Mouse (Mus musculus) gastrocnemius, postnatal 36 days (tissue): Measurements from ENCODE around the gene Arhgap15. TPM values are rescaled to one million over a fixed set of nuclear protein-coding genes. Genes with fewer than 3 reads are reported as not detected.
A peak's percentile ranks its signal among the peaks of the same experiment; 100 is the strongest.

Experiments used
- DNase-seq, 2 experiments: peaks; one replicate each; pipeline ENCODE4 v3.0.0; 2022
- intact Hi-C: fragments of 180-260 bp; cut with DNase I; formaldehyde crosslinking; loops from one replicate; pipeline ENCODE4 v1.15.1; 2025
- total RNA-seq, 2 experiments: library from RNA; stranded (reverse); gene quantifications; 2 replicates each; pipeline ENCODE4 v1.2.3; 2021

Gene Arhgap15
- total RNA-seq, 2 experiments from 2014 or later = 0.79 to 0.81 TPM

DNA sequence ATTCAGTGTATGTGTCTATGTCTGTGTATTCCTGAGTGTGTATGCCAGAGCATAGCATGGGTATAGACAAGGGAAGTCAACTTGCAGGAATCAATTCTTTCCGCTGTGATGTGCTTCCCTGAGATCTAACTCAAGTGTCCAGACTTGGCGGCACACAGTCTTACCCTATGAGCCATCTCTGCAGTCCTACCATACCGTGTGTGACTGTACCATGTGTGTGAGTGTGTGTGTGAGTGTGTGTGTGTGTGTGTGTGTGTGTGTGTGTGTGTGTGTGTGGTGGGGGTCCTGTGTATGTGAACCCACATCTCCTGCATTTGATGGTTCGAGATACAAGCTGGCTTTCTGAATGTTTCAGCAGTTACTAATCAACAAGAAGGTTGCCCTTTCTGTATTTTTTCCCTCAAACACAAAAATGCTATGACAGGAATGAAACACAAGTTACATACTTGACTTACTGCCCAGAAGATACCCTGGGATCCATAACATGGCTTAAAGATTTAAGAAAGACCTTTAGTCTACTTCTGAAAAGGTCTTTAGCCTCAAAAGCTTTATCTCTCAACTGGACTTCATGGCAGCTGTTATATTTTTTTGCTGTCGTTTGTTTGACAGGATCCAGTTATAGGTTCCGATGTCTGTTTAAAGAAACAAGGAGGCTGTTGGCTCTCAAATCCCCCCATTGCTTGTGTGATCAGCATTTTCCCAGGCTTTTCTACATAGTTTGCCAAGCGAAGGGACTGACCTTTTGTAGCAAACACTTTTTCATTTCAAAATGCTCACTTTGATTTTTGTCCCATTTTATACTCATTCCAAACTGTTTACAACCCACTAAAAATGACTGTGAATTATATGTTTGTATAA lies 397.7 kb downstream of the Arhgap15 start:
- intact Hi-C loops = loop anchor here (10.0 kb wide), 1 partner anchor 968 kb away; the partner anchor contains the start of gene Zeb2
- DNase-seq = no peak

DNA sequence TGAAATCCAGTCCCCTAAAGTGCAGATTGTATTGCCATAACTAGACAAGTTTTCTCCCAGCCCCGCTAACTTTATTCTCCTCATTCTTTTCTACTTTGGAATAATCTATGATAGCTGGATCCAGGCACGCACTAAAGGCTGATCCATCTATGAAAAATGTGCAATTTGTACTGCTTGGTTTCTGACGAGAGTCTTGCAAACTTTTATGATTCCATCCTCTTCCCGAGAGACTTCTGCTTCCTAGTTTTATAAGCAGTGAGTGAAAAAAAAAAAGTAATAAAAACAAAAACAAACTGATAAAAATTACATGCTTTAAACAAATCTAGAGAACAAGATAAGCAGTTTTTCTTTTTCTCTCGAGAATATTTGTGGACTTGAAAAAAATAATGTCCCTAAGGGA lies 398.9 kb downstream of the Arhgap15 start:
- intact Hi-C loops = loop anchor here (10.0 kb wide), 1 partner anchor 967 kb away; the partner anchor contains the start of gene Zeb2
- no peak for DNase-seq

DNA sequence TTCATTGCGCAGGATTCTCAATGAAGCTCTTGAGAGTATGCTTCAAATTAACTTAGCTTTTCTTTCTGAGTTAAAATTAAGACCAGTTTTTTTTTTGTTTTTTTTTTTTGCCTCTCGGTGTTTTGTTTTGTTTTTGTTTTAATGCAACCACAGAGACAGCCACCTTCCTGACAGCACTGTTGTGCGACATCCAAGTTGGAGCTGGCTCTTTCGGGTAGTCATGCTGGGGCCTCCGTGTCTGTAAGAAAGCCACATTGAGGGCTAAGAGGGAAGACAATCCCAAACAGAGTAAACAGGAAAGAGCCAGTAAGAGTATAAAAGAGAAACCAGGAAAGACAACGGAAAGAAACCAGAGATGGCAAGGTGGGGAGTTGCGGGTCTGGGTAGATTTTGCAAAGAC lies 399.3 kb downstream of the Arhgap15 start:
- intact Hi-C loops = loop anchor here (10.0 kb wide), 1 partner anchor 967 kb away; the partner anchor contains the start of gene Zeb2
- DNase-seq = peak; percentile 8 to 25

DNA sequence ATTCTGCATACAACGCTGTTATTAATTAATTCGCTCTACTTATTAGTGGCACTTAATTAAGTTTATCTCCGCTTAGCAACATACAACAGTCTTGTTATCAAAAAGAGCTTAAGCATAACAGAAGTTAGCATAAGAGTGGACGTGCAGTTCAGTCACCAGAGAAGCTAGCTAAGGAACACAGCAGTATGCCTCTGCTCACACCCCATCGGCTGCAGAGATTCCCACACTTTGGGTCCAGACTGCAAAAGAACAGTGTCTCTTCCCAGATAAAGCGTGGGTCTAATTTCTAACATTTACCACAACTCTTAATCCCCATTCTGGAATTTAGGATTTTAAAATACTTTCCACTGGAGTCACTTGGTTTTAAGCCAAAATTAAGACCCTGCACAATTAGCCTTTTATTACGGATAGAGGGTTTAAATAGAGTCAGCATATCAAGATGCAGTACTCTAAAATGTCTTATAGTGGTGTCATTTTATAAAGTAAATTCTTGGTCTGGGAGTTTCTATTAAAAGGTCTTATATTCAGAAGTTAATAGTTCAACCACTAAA lies 400.0 kb downstream of the Arhgap15 start:
- intact Hi-C loops = loop anchor here (10.0 kb wide), 1 partner anchor 966 kb away; the partner anchor contains the start of gene Zeb2
- DNase-seq = no peak

DNA sequence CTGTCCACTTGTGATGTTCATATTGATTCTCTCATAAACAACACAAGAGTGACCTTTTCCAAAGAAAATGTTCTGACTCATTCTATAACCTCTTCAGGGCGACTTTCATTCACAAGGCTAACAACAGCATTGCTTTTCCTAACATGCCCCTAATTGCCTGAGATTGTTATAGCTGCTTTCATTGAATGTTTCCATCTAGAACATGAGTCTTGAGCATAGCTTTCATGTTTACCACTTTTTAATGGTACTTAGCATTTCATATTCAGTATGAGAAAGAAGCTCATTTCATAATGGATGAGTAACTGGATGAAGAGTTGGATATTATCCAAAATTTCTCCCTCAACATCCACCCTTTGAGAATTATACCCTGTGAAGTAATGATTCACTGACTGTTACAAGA lies 403.7 kb downstream of the Arhgap15 start:
- DNase-seq = no peak
- intact Hi-C loops = no loop called here

DNA sequence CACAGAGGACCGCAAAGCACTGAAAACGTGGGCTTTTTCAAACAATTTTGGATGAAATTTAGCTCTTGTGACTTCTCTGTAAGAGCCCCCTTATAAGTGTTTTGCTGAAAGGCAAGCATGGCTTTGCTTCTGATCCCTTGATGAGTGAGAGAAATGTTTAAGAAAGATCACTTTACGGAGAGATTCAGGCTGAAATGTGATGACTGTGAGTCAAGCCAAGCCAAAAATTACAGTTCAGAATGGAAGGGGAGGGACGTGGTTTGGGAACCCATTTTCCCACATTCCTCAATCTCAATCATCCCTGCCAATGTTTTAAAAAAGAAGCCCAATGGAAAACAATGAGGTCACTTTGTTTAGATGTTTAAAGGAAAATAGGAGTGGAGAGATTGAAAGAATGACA lies 411.7 kb downstream of the Arhgap15 start:
- DNase-seq = no peak
- intact Hi-C loops = no loop called here

DNA sequence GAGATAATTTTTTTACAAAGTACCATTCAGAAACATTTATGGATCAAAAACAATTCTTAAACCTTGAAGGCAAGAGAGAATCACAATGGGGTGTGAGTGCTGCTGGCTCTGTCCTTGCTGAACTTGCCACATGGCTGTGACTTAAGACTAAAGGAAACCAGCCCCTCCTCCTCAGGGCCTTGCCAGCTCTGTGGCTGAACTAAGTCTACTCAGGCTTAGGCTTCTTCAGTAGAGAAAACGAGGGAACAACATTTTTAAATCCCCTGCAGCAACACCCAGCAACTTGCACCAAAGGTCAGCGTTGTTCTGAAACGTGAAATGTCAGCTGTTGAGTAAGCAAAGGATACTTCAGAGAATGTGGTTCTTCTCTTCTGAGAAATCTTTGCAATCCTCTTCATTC lies 417.2 kb downstream of the Arhgap15 start:
- intact Hi-C loops = no loop called here
- DNase-seq = peak; percentile 12 to 16

DNA sequence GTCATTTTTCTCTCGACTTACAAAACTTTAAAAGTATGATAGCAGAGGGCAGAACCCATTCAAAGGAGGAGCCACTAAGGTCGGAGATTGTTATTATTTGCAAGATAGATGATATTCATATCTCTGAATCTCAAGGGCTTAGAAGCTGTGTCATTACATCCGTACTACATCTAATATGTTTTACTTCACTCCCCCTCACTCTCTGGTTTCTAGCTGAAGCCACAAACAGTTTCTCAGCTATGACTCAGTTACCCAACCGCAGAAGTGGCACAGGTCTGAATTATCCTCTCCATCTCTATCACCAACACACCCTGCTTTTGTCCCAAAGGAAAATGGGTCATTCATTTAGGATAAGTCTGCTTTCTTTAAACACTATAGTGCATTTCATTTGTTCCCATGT lies 418.1 kb downstream of the Arhgap15 start:
- DNase-seq = no peak
- intact Hi-C loops = no loop called here

DNA sequence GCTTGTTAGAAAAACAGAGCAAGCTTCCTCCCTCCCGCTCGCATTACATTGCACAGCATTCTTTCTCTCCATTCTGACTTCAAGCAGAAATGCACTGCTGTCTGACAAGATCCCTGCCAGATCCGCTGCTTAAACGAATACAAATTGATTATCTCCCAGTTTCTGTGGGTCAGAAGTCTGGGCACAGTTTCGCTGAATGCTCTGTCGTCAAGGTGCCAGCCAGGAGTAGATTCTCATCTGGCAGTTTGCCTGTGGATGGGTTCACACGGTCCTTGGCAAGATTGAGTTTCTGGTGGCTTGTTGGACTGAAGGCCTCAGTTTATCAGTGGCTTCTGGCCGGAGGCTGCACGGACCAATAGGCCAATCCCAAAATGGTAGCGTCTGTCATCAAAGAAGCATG lies 435.9 kb downstream of the Arhgap15 start:
- DNase-seq = no peak
- intact Hi-C loops = no loop called here

DNA sequence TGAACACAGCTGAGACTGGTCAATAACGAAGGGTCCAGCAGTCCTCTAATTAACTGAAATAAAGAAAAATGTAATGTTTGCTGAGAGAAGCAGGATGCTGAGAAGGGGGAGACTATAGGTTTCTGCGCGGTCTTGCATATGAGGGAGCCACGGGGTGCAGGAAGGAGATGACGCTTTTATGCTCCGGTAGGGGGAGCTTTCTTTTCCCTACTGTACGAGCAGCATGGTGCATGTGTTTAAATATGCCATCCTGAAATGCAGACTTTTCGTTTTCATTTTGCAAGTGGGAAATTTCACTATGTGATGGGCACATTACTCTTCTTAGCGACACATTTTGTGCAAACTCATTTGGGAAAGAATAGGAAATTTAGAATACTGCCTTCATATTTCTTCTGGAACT lies 442.1 kb downstream of the Arhgap15 start:
- intact Hi-C loops = no loop called here
- DNase-seq = no peak

DNA sequence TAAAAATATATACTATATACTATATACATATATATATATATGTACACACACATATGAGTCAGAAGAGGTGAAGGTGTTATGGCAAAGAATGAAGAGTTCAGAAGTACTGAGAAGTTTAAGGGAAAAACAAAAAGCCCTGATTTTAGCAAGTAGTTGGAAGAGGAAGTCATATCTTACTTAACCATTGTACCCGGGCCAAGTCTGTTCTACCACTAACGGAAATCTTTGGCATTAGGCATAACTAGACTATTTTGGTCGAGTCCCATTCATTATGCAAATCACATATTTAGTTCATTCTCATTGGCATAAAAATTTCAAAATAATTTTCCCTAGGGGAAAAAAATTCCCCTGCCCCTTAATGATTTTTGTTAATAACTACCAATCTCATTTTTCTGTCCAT lies 443.4 kb downstream of the Arhgap15 start:
- DNase-seq = no peak
- intact Hi-C loops = no loop called here

DNA sequence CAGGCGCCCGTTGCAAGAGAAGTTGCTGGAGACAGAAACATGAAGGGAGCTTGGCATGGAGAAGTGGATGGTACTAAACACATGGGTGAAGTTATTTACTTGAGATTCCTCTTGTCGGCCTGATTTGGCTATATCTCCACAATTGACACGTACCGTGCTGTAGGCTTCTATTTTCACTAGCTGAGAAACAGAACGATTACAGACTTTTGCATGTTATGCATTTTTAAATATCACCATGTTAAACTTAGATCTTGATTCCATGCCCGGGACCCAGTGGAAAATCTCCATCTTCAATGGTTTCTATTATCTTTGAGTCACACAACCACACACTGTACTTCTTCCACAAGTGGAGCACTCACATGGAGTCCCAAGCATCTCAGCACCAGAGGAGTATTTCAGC lies 466.9 kb downstream of the Arhgap15 start:
- no peak for DNase-seq
- intact Hi-C loops = no loop called here

DNA sequence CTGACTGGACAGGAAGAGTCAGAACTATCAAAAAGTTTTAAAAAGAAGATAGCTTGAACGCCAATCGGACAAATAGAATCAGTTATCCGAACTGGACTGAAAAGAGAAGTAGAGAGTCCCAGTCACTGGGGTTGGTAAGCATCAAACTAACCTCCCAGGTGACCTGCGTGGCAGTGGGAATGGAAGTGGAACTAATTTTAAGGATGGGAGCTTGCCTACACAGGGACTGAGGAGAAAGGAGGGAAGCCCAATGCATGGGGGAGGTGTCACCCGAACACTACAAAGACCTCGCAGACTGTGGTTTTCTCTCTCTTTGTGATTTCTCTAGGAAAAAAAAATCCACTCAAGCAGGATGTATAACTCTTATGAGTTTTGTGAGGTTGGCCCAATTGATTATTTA lies 469.2 kb downstream of the Arhgap15 start:
- no peak for DNase-seq
- intact Hi-C loops = no loop called here

DNA sequence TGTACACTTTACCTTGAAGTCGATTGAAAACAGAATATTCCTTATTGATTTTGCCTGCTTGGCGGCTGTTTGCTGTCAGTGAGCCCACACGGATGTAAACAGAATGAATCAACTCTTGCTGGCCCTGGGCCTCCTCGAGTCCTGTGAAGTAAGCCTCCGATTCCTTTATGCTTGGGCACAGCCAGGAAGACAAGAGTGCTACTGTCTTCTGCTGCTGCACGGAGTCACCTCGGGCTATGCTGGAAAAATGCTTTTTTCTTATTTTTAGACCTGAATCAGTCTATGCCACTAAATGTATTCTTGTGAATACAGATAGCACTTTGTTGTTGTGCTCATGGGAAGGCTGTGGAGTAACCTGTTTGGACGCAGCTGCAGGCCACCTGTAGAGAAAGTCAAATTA lies 469.7 kb downstream of the Arhgap15 start:
- intact Hi-C loops = no loop called here

DNA sequence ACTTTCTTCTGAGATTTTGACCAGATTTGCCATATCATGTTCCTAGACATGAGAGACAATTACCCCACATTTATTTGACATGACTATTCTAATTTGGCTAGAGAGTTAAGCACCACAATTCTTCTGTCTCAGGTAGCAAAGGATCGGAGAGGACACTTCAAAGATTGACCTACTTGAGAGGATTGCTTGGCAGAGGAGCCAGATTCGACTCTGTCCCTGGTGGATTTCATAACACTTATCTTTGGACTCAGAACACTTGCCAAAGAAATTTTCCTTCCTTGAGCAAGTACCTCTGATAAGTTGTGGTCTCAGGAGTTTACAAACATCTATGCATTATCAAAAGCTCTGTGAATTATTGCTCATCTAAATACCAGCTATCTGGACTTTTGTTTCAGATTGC lies 473.1 kb downstream of the Arhgap15 start:
- DNase-seq = no peak
- intact Hi-C loops = no loop called here

More for the DNA sequence above, 469.7 kb downstream of the Arhgap15 start:
- DNase-seq = no peak

DNA sequence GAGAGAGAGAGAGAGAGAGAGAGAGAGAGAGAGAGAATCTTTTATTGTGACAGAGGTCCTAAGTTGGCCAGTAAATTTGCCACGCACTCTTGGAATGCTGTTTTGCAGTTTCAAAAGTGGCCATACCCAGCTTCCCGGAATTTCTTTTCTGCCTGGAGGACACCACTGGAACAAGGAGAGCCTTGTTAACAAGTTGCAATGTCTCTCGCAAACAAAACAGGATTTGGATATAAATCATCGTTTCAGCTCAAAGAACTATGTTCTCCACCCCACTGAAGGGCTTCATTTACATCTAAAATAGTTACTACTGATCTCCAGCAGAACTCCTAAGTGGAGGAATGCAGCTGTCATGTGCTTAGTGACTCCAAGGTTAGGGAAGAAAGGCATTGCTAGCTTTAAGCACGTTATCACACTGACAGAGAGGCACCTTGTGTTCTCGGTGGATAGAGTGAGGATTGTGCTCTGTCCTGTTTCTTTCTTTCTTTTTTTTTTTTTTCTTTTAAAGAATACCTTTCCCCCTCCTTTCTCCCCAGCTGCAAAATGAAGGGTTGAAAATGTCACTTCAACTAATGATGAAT lies 473.6 kb downstream of the Arhgap15 start:
- DNase-seq = no peak
- intact Hi-C loops = no loop called here

DNA sequence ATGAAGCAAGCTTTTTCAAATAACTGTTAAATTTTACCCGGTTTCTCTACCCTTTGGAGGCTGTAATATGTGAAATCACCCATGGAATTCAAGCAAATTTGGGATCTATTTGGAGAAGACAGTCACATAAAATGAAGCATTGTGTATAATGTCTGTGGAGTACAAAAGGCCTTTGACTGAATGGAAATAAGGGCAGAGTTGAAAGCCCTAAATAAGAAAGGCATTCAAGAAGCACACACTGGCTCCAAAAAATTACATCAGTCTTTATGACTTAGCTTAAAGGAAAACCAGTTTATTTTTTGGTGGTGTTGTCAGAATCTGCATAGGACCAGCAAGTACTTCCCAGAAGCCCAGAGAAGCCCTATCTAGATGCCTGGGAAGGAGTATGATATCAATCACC lies 486.2 kb downstream of the Arhgap15 start:
- no peak for DNase-seq
- intact Hi-C loops = no loop called here

DNA sequence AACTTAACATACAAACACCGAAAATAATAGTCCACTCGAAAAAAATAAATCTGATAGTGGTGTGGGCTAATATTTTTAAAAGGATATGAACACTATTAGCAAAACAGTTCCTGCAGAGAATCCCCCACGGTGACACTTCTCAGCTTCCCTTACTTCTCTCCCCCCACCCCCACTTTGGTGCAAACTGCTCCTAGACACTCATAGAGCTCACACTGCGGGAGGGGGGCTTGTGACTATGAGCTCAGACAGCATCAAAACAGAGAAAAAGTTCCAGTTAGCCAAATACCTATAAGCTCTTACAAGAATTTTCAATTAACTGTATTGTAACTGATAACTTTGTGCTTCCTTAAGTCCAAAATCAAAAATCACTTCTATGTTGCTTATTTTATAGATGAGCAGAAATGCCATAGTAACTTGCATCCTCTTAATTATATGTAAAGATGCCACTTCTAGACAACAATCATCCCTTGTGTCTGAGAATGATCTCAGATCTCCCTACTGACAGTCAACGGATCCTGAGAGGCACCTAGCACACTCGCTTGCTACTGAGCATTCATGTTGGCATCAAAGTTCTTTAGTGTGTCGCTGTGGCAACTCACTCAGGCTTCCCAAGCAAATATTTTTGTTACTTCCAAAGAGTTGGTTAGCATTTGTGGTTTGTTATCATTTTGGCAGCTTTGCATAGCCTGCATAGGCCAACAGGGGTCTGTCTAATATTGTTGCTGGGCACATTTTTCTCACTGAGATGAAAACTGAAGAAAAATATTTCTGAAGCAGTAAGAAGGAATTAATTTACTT lies 493.2 kb downstream of the Arhgap15 start:
- intact Hi-C loops = no loop called here
- DNase-seq = no peak

DNA sequence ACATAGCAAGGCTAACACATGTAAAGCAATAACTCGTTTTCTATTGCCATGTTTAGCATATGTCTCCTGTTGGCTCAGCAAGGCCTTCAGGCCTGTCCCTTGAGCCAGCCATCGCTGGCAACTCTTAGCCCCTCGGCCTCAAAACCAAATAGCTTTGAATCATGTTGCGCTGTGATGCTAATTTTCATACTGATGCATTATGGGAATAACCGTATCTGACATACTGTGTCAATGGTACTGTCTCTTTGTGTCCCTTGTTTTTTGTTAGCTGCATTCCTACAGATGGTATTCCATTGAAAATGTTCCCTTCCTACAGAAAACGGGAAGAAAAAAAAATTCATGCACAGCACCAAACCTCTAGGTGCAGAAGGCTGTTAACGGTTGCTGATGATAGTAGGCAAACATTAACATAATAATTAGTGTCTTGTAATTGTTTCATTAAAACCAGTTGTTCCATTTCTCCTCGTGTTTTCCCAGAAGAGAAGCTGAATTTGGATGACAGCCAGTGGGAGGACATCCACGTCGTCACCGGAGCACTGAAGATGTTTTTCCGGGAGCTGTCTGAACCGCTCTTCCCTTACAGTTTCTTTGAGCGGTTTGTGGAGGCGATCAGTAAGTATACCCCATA lies 494.1 kb downstream of the Arhgap15 start:
- no peak for DNase-seq
- intact Hi-C loops = no loop called here

DNA sequence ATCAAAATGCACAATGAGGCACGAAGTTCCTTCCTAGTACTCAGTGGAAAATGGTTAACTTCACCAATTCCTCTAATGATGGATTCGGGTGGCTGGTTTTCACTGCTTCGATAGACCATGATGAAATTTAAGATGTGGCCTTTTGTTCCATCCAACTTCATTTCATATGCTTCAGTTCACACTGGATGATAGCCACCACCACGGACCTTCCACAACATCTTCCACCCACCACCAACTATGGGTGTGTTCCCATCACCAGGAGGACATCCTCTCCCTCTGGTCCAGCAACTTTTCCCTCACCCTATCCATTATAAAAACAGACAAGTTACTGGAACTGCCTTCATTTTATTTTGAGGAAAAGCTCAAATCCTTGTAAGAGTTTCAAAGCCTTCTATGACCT lies 506.7 kb downstream of the Arhgap15 start:
- intact Hi-C loops = no loop called here

More for the DNA sequence above, 506.7 kb downstream of the Arhgap15 start:
- no peak for DNase-seq
